Mouse (Mus musculus) MEL (cell line): ENCODE measurements at regions not wholly inside any gene's neighbourhood (a gene's known extent, or its start where the extent isn't known, plus 50 kb on each side); places are given as distances from the start of the nearest gene placed in this dataset.

Source experiments
- CHD1 ChIP-seq: IDR thresholded peaks from 2 replicates; pipeline ENCODE4 v1.6.1; 2012; ENCODE audit warnings: low read depth, mild to moderate bottlenecking, inconsistent platforms, low read length, improper control_type of control experiment
- CTCF ChIP-seq, 3 experiments: IDR thresholded peaks in 2 of 3; conservative IDR thresholded peaks in 1 of 3; 2 replicates each; pipeline ENCODE4 v1.5.1; 2011 to 2012; ENCODE audit warnings: low read length in 3 of 3, low read depth in 2 of 3, mild to moderate bottlenecking in 2 of 3, improper control_type of control experiment in 1 of 3, inconsistent platforms in 1 of 3, mixed read lengths in 1 of 3, moderate library complexity in 1 of 3; ENCODE audit not compliant: control insufficient read depth in 1 of 3, insufficient read depth in 1 of 3, poor library complexity in 1 of 3, severe bottlenecking in 1 of 3
- EP300 ChIP-seq, 2 experiments: IDR thresholded peaks; 2 replicates each; pipeline ENCODE4 v1.6.1; 2011; ENCODE audit warnings: improper control_type of control experiment in 2 of 2, low read length in 2 of 2, low read depth in 1 of 2, mild to moderate bottlenecking in 1 of 2
- MYC ChIP-seq: IDR thresholded peaks from 2 replicates; pipeline ENCODE4 v1.6.1; 2011; ENCODE audit warnings: low read depth, mild to moderate bottlenecking, low read length, improper control_type of control experiment, moderate library complexity
- SIN3A ChIP-seq: IDR thresholded peaks from 2 replicates; pipeline ENCODE4 v1.6.1; 2012; ENCODE audit warnings: low read length, improper control_type of control experiment, inconsistent platforms
- ZC3H11A ChIP-seq: IDR thresholded peaks from 2 replicates; pipeline ENCODE4 v1.6.1; 2012; ENCODE audit warnings: low read depth, mild to moderate bottlenecking, inconsistent platforms, low read length, improper control_type of control experiment
- ZNF384 ChIP-seq: IDR thresholded peaks from 2 replicates; pipeline ENCODE4 v1.6.1; 2012; ENCODE audit warnings: low read depth, mild to moderate bottlenecking, inconsistent platforms, low read length, improper control_type of control experiment

DNA sequence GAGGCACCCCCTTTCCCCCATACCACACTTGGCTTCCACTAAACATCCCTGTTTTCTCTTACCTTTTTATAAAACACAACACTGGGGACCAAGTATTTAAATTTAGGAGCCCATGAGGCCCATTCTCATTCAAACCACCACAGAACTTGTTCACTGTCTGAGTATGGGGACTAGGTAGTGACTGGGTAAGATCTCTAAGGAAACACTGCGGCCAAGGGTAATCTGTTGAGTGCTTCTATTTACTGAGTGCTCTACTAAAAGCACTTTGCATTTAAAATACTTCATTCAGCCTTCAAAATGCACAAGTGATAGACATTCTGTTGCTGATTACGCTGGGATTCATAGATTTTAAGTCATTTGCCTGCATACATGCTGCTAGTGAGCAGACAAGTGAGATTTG is 141.4 kb upstream of the Trim24 start:
- no peak for TF ChIP-seq EP300 (IDR thresholded peaks at IDR 0.05; ENCODE audit: low read depth in 1 of 2, low read length in 2 of 2)
- no peak for TF ChIP-seq SIN3A
- TF ChIP-seq ZC3H11A: no peak
- TF ChIP-seq CTCF (IDR thresholded peaks at IDR 0.05 in 2 of 3, conservative IDR thresholded peaks at IDR 0.05 in 1 of 3; ENCODE audit: control insufficient read depth in 1 of 3, insufficient read depth in 1 of 3, low read depth in 2 of 3, low read length in 3 of 3, poor library complexity in 1 of 3, severe bottlenecking in 1 of 3): no peak
- TF ChIP-seq ZNF384: no peak
- TF ChIP-seq MYC: no peak
- TF ChIP-seq CHD1: no peak
